Mouse (Mus musculus) ovary, postnatal 10 days (tissue): Measurements from ENCODE around the gene Iffo2.

Source experiments
- DNase-seq: peaks from one replicate; pipeline ENCODE4 v3.0.0; 2022; ENCODE audit warnings: low spot score

Iffo2 gene

DNA sequence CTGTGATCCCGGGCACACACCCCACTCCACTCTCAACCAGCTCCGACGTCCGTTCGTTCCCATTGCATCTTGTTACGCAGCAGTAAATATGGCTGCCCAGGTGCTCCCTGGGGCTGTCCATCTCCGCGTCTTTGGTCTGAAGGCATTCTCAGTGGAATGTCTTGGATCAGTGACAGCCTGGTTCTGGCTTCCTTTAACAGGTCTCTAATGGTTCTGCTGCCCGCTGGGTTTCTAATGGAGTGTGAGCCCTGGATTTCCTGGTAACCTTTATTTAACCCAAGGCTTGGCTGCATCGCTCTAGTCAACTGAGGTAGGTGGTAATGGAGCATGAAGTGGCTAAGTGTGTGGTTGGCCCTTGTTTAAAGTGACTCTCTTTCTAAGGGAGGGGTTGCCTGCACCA is 1.7 kb downstream of the Iffo2 start:
- DNase-seq = no peak

GRCm38 (mm10) chr4:139535127-139535695 is 4.9 kb downstream of the Iffo2 start:
- no peak for DNase-seq

DNA sequence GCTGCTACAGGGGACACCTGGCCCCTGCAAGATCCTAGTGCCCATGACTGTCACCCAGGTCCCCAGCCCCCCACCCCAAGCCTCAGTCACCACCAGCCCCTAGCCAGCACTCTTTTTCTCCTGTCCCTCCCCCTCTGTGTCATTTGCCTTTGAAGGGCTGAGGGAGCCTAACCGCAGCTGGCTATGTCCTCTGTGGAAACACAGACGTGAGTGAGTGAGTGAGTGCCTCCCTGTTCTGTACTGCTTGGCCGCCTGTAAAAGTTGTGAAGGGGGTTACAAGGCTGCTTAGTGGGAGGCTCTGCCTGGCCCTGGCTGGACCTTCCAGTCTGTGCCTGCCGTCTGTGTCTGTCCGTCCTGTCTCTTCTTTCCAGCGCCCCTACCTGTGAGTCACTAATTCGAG is 5.4 kb downstream of the Iffo2 start:
- no peak for DNase-seq

GRCm38 (mm10) chr4:139536706-139537105 is 6.4 kb downstream of the Iffo2 start:
- no peak for DNase-seq

- DNase-seq = no peak
Measured at GRCm38 (mm10) chr4:139540784-139541183, 10.4 kb downstream of the Iffo2 start.

- DNase-seq = no peak
Measured at GRCm38 (mm10) chr4:139545791-139546190, 15.4 kb downstream of the Iffo2 start.

- no peak for DNase-seq
Measured at GRCm38 (mm10) chr4:139549448-139549847, 19.1 kb downstream of the Iffo2 start.

DNA sequence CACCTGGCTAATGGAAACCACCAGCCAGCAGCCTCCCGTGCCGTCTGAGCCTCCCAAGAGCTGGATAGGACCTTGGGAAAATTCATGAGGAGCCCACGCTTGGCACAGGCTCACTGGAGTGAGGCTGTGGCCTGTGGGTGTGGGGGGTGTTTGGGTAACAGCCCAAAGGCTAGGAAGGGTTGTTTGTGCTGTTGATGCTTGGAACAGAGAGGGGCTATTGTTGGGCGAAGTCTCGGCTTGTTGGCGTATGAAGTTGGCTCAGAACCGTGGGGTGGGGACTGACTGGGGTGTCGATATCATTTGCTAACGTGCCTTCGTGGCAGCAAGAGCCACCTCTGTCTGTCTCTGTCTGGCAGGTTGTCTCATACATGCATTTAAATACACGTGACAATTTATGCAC is 24.9 kb downstream of the Iffo2 start:
- no peak for DNase-seq

GRCm38 (mm10) chr4:139555951-139556350 is 25.6 kb downstream of the Iffo2 start:
- DNase-seq = no peak

- DNase-seq = no peak
Measured at GRCm38 (mm10) chr4:139568361-139568760, 38.0 kb downstream of the Iffo2 start.

DNA sequence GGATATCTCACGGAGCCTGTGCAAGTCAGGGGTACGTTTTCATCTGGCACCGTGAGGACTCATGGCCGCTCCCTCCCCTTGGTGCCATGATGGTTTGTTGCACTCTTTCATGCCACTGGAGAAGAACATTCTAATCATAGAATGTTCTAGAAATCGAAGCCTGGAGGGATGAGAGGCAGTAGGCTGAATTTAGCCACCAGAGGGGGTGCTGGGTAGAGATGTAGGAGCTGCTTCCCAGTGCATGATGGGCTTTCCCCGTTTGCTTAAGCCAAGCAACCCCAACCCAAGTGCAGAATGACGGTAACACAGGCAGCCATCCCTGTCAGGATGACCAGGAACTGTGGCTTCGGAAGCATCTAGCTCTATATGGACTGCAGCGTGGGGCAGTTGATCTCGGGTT is 40.4 kb downstream of the Iffo2 start:
- no peak for DNase-seq

DNA sequence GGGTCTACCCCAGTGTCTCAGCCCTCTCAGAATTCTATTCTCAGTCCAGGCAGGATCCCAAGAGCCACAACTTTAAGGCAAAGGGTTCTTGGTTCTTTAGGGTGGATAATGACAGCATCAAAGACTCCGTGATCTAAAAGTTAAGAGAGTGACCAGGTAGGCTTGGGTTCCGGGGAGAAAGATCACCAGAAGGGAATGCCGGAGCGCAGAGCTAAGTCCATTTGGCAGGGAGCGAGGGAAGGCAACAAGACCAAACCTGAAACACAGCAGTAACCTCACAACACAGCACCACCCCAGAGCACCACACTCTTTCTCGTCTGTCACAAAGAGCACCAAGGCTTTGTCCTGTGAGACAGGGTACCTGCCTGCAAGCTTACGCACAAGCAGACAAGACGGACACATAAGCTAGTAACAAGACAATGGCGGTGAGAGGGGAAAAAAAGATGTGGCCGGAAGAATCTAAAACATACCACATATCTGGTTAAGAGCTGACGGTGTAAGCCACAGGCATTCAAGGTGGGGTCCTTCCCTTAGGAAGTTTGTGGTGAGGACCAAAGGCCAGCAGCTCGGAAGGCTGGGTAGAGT is 42.7 kb downstream of the Iffo2 start:
- DNase-seq = no peak

GRCm38 (mm10) chr4:139574156-139574798 is 43.9 kb downstream of the Iffo2 start:
- peak; percentile 87 for DNase-seq

- no peak for DNase-seq
Measured at GRCm38 (mm10) chr4:139574799-139575672, 44.7 kb downstream of the Iffo2 start.

- no peak for DNase-seq
Measured at GRCm38 (mm10) chr4:139575673-139576003, 45.3 kb downstream of the Iffo2 start.

DNA sequence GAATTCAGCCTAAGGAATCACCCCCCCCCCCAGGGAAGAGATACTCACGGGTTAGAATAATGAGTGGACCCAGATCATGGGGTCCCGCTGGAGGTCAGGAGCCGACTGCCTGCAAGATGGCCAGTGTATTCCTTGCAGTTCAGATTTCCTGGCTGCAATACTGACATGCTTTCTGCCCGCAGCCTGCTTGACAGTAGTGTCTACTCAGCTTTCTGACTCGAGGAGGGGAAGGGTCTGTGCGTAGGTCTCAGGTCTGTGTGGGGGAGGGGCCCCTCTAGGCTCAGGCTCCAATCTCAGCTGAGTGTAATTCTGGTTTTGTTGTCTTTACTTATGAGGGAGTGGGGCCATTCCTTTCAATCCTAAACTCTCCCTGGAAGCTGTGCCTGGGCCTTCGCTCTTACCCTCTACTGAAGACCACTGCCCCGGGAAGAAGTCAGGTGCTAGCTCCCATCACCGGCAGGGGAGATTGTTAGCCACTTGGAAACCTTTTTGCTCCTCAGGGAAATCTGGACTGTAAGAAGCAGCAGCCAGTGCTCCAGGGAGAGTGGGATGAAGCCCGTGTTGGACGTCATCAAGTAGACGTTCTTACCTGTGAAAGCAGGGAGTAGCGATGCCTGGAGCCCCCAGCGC is 46.0 kb downstream of the Iffo2 start:
- DNase-seq = no peak

DNA sequence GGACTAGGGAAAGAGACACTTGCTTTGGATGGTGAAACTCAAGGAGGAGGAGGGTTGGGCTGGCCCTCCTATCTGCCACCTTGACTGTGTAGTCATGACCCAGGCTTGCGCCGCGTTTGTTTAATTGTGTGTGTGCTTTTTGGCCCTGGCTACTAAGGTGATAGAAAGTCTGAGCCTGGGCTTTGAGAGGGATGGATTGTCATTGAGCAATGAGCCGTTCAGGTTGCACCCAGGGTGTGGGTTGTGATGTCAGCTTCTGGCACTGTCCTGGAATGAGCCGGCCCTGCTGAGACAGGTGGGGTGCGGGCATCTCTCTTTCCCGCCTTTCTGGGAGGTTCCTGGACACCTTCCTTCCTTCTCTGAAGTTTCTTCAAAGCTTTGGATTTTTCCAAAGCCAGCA is 46.7 kb downstream of the Iffo2 start:
- no peak for DNase-seq

- no peak for DNase-seq
Measured at GRCm38 (mm10) chr4:139578389-139578788, 48.0 kb downstream of the Iffo2 start.

- DNase-seq = no peak
Measured at GRCm38 (mm10) chr4:139579003-139579402, 48.7 kb downstream of the Iffo2 start.

DNA sequence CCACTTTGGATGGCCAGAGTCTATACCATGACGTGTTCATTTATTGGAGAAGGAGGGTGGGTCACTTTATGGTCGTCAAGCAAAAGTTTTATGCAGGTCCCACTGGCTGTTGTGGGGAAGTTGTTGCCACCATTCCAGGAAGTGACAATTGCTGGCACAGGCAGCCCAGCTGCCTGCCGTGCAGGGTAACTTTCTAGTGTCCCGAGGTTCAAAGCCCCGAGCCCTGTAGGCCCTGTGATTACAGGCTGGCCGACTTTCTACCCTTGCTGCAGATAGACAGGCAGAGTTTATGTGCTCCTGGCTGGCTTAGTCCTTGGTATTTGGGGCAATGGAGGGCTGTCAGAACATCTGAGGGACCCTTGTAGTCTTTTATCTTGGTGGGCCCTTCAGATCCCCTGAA is 49.1 kb downstream of the Iffo2 start:
- no peak for DNase-seq

DNA sequence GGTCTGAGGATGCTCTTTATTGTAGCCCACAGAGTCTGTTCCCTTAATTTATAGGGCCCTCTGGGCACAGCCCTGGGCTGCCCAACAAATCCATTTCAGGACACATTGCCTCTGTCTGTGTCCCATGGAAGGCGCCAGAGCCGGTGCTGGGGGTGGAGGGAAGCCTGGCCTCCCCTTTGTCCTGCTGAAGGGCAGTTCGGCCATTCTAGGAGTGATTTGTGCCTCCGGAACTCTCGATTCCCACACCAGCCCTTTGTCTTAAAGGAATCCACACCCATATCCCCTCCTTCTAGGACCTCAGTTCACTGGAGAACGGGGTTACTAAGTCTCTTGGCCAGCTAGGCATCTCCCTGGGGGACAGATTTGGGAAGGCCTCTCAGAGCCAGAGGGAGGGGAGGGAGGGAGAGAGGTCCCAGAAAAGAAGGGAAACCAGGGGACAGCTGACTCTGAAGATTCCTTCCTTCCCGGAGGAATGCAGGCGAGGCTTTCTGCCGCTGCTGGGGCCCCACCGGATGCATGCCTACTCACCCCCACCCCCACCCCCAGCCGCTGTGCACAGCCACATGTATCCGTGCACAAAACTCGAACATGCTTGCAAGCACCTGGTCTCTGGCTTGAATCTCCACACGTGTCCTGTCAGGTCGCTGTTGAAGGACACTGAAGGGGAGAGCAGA is 50.5 kb downstream of the Iffo2 start:
- no peak for DNase-seq
